20 mouse cellular contexts compared by ENCODE assay signal in genomic region chr14:75377612-75378011, GRCm38 (mm10).
DNase-seq lines count a peak whose midpoint lies in the region; ATAC-seq lines count a peak whose summit lies in the region.
"Had no signal": no experiment of that assay in that cellular context is flagged by ENCODE, and none has a peak within 500 bp of the region (broad histone marks: within the 10 kb centered on the region; RNA-seq: fewer than 3 reads in every experiment).

No protein-coding gene starts in this region.

- H3K27ac ChIP-seq in limb, embryonic 11.5 days (replicated peaks; ENCODE audit: low read depth, low read length) = no peak overlapping the region
- H3K27ac ChIP-seq in limb, embryonic 10.5 days = no peak overlapping the region
- no peak overlapping the region for H3K27ac ChIP-seq in midbrain, embryonic 15.5 days
- H3K27ac ChIP-seq in midbrain, embryonic 13.5 days = no peak overlapping the region
- H3K27ac ChIP-seq: embryonic facial prominence, embryonic 12.5 days; liver, embryonic 13.5 days; neural tube, embryonic 13.5 days; stomach, embryonic 15.5 days had no signal

- ATAC-seq in limb, embryonic 11.5 days (ENCODE audit: insufficient number of reproducible peaks, low FRiP score, low TSS enrichment, low read depth) = no peak
- 0 out of 2 replicates have a peak, but pooled peaks have one; percentile 61 for ATAC-seq in midbrain, embryonic 15.5 days (replicated peaks)
- ATAC-seq in midbrain, embryonic 13.5 days = no peak
- ATAC-seq: hindbrain, embryonic 16.5 days had no signal

- 56% methylated on average over 7 of the region's 7 CpGs for WGBS in limb, embryonic 11.5 days
- WGBS in limb, embryonic 10.5 days = 54% methylated on average over 7 of the region's 7 CpGs
- 46% methylated on average over 7 of the region's 7 CpGs for WGBS in midbrain, embryonic 15.5 days
- WGBS in midbrain, embryonic 13.5 days = 45% methylated on average over 7 of the region's 7 CpGs

- H3K4me3 ChIP-seq in limb, embryonic 11.5 days (ENCODE audit: low read depth, low read length) = no peak overlapping the region
- no peak overlapping the region for H3K4me3 ChIP-seq in limb, embryonic 10.5 days
- H3K4me3 ChIP-seq in midbrain, embryonic 15.5 days = no peak overlapping the region
- H3K4me3 ChIP-seq in midbrain, embryonic 13.5 days (replicated peaks) = no peak overlapping the region
- H3K4me3 ChIP-seq: embryonic facial prominence, embryonic 12.5 days; liver, embryonic 13.5 days; neural tube, embryonic 13.5 days; stomach, embryonic 15.5 days had no signal

- no peak overlapping the region for H3K4me2 ChIP-seq in limb, embryonic 11.5 days (ENCODE audit: low read depth, severe bottlenecking)
- H3K4me2 ChIP-seq in midbrain, embryonic 15.5 days = no peak overlapping the region
- H3K4me2 ChIP-seq in midbrain, embryonic 13.5 days (replicated peaks) = no peak overlapping the region
- H3K4me2 ChIP-seq: embryonic facial prominence, embryonic 12.5 days; heart, embryonic 11.5 days; liver, embryonic 13.5 days; neural tube, embryonic 13.5 days; stomach, embryonic 15.5 days had no signal

- no peaks in the 10 kb centered on the region for H3K4me1 ChIP-seq in limb, embryonic 11.5 days (ENCODE audit: control insufficient read depth, insufficient read depth, low read length)
- peaks cover 12% of the 10 kb centered on the region for H3K4me1 ChIP-seq in limb, embryonic 10.5 days
- H3K4me1 ChIP-seq in midbrain, embryonic 15.5 days = peaks cover 7% of the 10 kb centered on the region
- peaks cover 17% of the 10 kb centered on the region for H3K4me1 ChIP-seq in midbrain, embryonic 13.5 days (replicated peaks)
- H3K4me1 ChIP-seq: liver, embryonic 13.5 days; stomach, embryonic 15.5 days had no signal

- intact Hi-C loops in left cerebral cortex, postnatal 14 days (cut with DNase I) = loop anchor here (10.0 kb wide), 1 partner anchor 267 kb away; the partner anchor contains the start of gene Erich6b

- peak; percentile 21 for DNase-seq in limb, embryonic 11.5 days (ENCODE audit: low spot score)
- DNase-seq in limb, embryonic 10.5 days (ENCODE audit: low spot score) = no peak
- peak; percentile 41 for DNase-seq in embryo, embryonic 10.5 days (ENCODE audit: low spot score)
- no peak for DNase-seq in layer of hippocampus, postnatal 10 days (ENCODE audit: low spot score in 2 of 2)
- no peak for DNase-seq in left cerebral cortex, postnatal 14 days (ENCODE audit: low spot score in 2 of 2)
- DNase-seq: cerebellum, postnatal 10 days; gastrocnemius, postnatal 36 days; heart, postnatal 14 days; kidney, adult 2 months; liver, embryonic 13.5 days; spleen, adult 18-20 months; thymus, adult 2 months had no signal

- H3K36me3 ChIP-seq in limb, embryonic 11.5 days (ENCODE audit: control insufficient read depth, insufficient read depth, low read length) = no peaks in the 10 kb centered on the region
- H3K36me3 ChIP-seq in limb, embryonic 10.5 days = no peaks in the 10 kb centered on the region
- no peaks in the 10 kb centered on the region for H3K36me3 ChIP-seq in midbrain, embryonic 15.5 days (replicated peaks)
- no peaks in the 10 kb centered on the region for H3K36me3 ChIP-seq in midbrain, embryonic 13.5 days
- H3K36me3 ChIP-seq: embryonic facial prominence, embryonic 12.5 days; G1E; liver, embryonic 13.5 days; neural tube, embryonic 13.5 days; stomach, embryonic 15.5 days had no signal

- H3K9ac ChIP-seq in limb, embryonic 11.5 days (ENCODE audit: low read length) = no peak overlapping the region
- no peak overlapping the region for H3K9ac ChIP-seq in midbrain, embryonic 15.5 days
- no peak overlapping the region for H3K9ac ChIP-seq in midbrain, embryonic 13.5 days (replicated peaks)
- H3K9ac ChIP-seq: embryonic facial prominence, embryonic 12.5 days; liver, embryonic 13.5 days; neural tube, embryonic 13.5 days; stomach, embryonic 15.5 days had no signal

- H3K27me3 ChIP-seq in limb, embryonic 11.5 days (ENCODE audit: control insufficient read depth, insufficient read depth, low read length) = no peaks in the 10 kb centered on the region
- no peaks in the 10 kb centered on the region for H3K27me3 ChIP-seq in limb, embryonic 10.5 days (ENCODE audit: low read depth, poor library complexity, severe bottlenecking)
- H3K27me3 ChIP-seq in midbrain, embryonic 15.5 days (replicated peaks) = no peaks in the 10 kb centered on the region
- H3K27me3 ChIP-seq in midbrain, embryonic 13.5 days = no peaks in the 10 kb centered on the region
- H3K27me3 ChIP-seq: embryonic facial prominence, embryonic 12.5 days; liver, embryonic 13.5 days; neural tube, embryonic 13.5 days; stomach, embryonic 15.5 days had no signal

- H3K9me3 ChIP-seq in limb, embryonic 11.5 days (ENCODE audit: control insufficient read depth, low read length) = no peaks in the 10 kb centered on the region
- no peaks in the 10 kb centered on the region for H3K9me3 ChIP-seq in limb, embryonic 10.5 days (replicated peaks)
- no peaks in the 10 kb centered on the region for H3K9me3 ChIP-seq in midbrain, embryonic 15.5 days
- H3K9me3 ChIP-seq in midbrain, embryonic 13.5 days = no peaks in the 10 kb centered on the region
- H3K9me3 ChIP-seq: embryonic facial prominence, embryonic 12.5 days; G1E; liver, embryonic 13.5 days; neural tube, embryonic 13.5 days; stomach, embryonic 15.5 days had no signal

Comparison
In these comparisons a context has a peak if more than half of its experiments do, and no peak if none do; other contexts are left out.
1. DNase-seq: peak in limb, embryonic 11.5 days (single experiment) and embryo, embryonic 10.5 days (single experiment); none in limb, embryonic 10.5 days (single experiment), layer of hippocampus, postnatal 10 days (0 of 2) and left cerebral cortex, postnatal 14 days (0 of 2).